Mouse (Mus musculus) spleen, adult 2 months (tissue): ENCODE measurements around the gene Mrps17. TPM values are rescaled to one million over a fixed set of nuclear protein-coding genes. Genes with fewer than 3 reads are reported as not detected.

ENCODE experiments used
- DNase-seq, 2 experiments: peaks; one replicate each; pipeline versions ENCODE4 v3.0.0 to v3.0.0-alpha.2; 2012 to 2021; ENCODE audit warnings: low spot score in 2 of 2, low read depth in 1 of 2
- H3K27ac ChIP-seq: fragments of 200-500 bp; 2 replicates; pipeline ENCODE4 v1.5.1; 2012; ENCODE audit warnings: low read length, inconsistent platforms; ENCODE audit not compliant: insufficient read depth
- H3K27me3 ChIP-seq: fragments of 200-500 bp; 2 replicates; pipeline ENCODE4 v1.6.1; 2012; ENCODE audit warnings: mild to moderate bottlenecking, moderate library complexity, low read length, inconsistent platforms; ENCODE audit not compliant: control insufficient read depth, insufficient read depth
- H3K36me3 ChIP-seq: fragments of 200-500 bp; 2 replicates; pipeline ENCODE4 v1.6.1; 2012; ENCODE audit warnings: mild to moderate bottlenecking, low read length, inconsistent platforms; ENCODE audit not compliant: control insufficient read depth, insufficient read depth
- H3K4me1 ChIP-seq: fragments of 200-500 bp; 2 replicates; pipeline ENCODE4 v1.6.1; 2011; ENCODE audit warnings: inconsistent platforms; ENCODE audit not compliant: control insufficient read depth, insufficient read depth, insufficient read length
- H3K4me3 ChIP-seq: fragments of 200-500 bp; 2 replicates; pipeline ENCODE4 v1.5.1; 2011; ENCODE audit warnings: mild to moderate bottlenecking, inconsistent platforms; ENCODE audit not compliant: insufficient read depth, insufficient read length; ENCODE audit errors: extremely low read depth
- CTCF ChIP-seq: fragments of 200-500 bp; IDR thresholded peaks from 2 replicates; pipeline ENCODE4 v1.5.1; 2011; ENCODE audit warnings: mild to moderate bottlenecking, inconsistent platforms; ENCODE audit not compliant: insufficient read depth, insufficient read length, insufficient replicate concordance; ENCODE audit errors: extremely low read depth
- POLR2A ChIP-seq: fragments of 200-500 bp; IDR thresholded peaks from 2 replicates; pipeline ENCODE4 v1.6.1; 2011; ENCODE audit warnings: low read depth, low read length, inconsistent platforms
- WGBS: fragments of 180-500 bp; shearing (Covaris S2); methylation state at CpG from one replicate; pipeline ENCODE4 v1.1.7; 2018; 5-methylcytosine and 5-hydroxymethylcytosine counted together
- polyA plus RNA-seq: library from polyadenylated mRNA; depleted of rRNA; stranded (reverse); fragments of >200 nt; gene quantifications from 2 replicates; pipeline ENCODE4 v1.2.3, GENCODE M21; 2012

The Mrps17 gene
- polyA plus RNA-seq, 1 experiment, result 34.9 TPM

GRCm38 (mm10) chr5:129724268-129724667 lies 9.0 kb downstream of the Mrps17 start:
- no peak for DNase-seq
- TF ChIP-seq CTCF, result no peak
- no peak for TF ChIP-seq POLR2A
- WGBS, result 30% methylated on average over 4 of the region's 4 CpGs
- Histone ChIP-seq H3K4me3 (peak overlapping the region; percentile 73), H3K36me3 (0 out of 2 replicates have a peak, but pooled peaks cover under 1% of the 10 kb centered on the region), H3K27ac (peak overlapping the region; percentile 83; the same call in 1 of the 2 replicates), H3K27me3 (no peaks in the 10 kb centered on the region), H3K4me1 (peaks cover 3% of the 10 kb centered on the region; the same call in 1 of the 2 replicates)

GRCm38 (mm10) chr5:129724834-129725773 lies 9.8 kb downstream of the Mrps17 start, which contains the start of gene Nipsnap2:
Gene Nipsnap2, plus strand, starts transcription at chr5:129725063.
- TF ChIP-seq POLR2A (peak; percentile 27; the same call in 1 of the 2 replicates), CTCF (peak; percentile 100)
- peaks cover 3% of the 10 kb centered on the region; the same call in 1 of the 2 replicates for H3K4me1 ChIP-seq
- no peaks in the 10 kb centered on the region for H3K27me3 ChIP-seq
- under 1% methylated on average over 93 of the region's 93 CpGs for WGBS
- H3K4me3 ChIP-seq, result peak within 1 kb of the TSS; percentile 73
- H3K27ac ChIP-seq, result peak within 1 kb of the TSS; percentile 83
- peak; percentile 70 to 85 for DNase-seq
- no peaks in the 10 kb centered on the region for H3K36me3 ChIP-seq

DNA sequence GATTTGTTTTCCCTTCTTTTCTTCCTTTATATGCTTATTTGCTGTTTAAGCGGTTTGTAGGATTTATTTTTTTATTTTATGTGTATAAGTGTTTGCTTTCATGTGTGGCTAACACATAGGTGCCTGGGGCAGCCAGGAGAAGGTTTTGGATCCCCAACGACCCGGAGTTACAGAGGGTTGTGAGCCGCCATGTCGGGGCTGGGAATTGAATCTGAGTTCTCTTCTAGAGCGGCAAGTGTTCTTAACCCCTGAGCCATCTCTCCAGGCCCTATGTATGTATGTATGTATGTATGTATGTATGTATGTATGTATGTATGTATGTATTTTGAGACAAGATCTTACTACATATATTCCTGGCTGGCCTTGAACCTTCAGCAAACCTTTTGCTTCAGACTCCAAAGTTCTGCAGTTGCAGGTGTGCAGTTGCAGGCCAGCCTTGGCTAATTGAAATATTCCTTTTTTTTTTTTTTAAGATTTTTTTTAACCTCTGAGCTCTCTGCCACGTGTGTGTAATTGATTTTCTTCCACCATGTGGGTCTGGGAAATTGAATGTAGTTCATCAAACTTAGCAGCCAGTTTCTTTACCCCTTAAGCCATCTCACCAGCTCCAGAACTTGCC lies 10.6 kb downstream of the Mrps17 start:
- peak overlapping the region; percentile 73 for H3K4me3 ChIP-seq
- H3K27ac ChIP-seq, result peak overlapping the region; percentile 83; the same call in 1 of the 2 replicates
- DNase-seq, result no peak
- TF ChIP-seq POLR2A (no peak), CTCF (no peak)
- peaks cover 3% of the 10 kb centered on the region; the same call in 1 of the 2 replicates for H3K4me1 ChIP-seq
- no peaks in the 10 kb centered on the region for H3K27me3 ChIP-seq
- no peaks in the 10 kb centered on the region for H3K36me3 ChIP-seq
- WGBS, result 32% methylated on average over 7 of the region's 7 CpGs

GRCm38 (mm10) chr5:129726784-129727183 lies 11.5 kb downstream of the Mrps17 start:
- no peak for DNase-seq
- TF ChIP-seq CTCF (no peak), POLR2A (no peak)
- Histone ChIP-seq H3K27me3 (no peaks in the 10 kb centered on the region), H3K4me1 (peaks cover 3% of the 10 kb centered on the region; the same call in 1 of the 2 replicates), H3K27ac (no peak overlapping the region), H3K4me3 (no peak overlapping the region), H3K36me3 (no peaks in the 10 kb centered on the region)
- WGBS, result 96% methylated on average over 3 of the region's 3 CpGs

GRCm38 (mm10) chr5:129729286-129729685 lies 14.0 kb downstream of the Mrps17 start:
- 62% methylated on average over 11 of the region's 11 CpGs for WGBS
- DNase-seq, result no peak
- Histone ChIP-seq H3K27me3 (no peaks in the 10 kb centered on the region), H3K36me3 (no peaks in the 10 kb centered on the region), H3K27ac (no peak overlapping the region), H3K4me3 (no peak overlapping the region), H3K4me1 (no peaks in the 10 kb centered on the region)
- TF ChIP-seq CTCF (no peak), POLR2A (no peak)

DNA sequence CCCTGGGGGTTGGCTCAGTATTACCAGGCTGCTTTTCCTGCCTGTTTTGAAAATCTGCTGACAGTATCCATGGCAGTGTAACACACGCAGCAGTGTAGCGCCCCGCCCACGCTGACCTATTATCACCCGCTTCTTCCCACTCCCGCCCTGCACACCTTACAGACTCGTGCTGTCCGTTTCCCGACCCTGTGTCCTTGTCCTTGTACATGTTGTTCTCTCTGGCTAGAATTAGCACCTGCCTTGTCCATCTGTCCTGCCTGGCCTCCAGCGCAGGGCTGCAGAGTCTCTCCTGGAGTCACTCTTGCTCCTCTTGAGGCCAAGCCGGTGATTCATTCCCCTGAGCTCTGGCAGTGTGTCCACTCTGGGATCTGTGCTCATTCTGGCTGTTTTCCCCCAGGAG lies 15.0 kb downstream of the Mrps17 start:
- WGBS, result 69% methylated on average over 11 of the region's 11 CpGs
- no peak for TF ChIP-seq CTCF
- TF ChIP-seq POLR2A, result no peak
- no peak for DNase-seq
- Histone ChIP-seq H3K27me3 (no peaks in the 10 kb centered on the region), H3K4me1 (no peaks in the 10 kb centered on the region), H3K36me3 (no peaks in the 10 kb centered on the region), H3K4me3 (no peak overlapping the region), H3K27ac (no peak overlapping the region)
